Mouse (Mus musculus): ENCODE measurements around the gene Plin2. TPM values are rescaled to one million over a fixed set of nuclear protein-coding genes. Genes with fewer than 3 reads are reported as not detected.

Plin2 gene
- polyA plus RNA-seq, 1 experiment from 2014 or later = 65.0 TPM

DNA sequence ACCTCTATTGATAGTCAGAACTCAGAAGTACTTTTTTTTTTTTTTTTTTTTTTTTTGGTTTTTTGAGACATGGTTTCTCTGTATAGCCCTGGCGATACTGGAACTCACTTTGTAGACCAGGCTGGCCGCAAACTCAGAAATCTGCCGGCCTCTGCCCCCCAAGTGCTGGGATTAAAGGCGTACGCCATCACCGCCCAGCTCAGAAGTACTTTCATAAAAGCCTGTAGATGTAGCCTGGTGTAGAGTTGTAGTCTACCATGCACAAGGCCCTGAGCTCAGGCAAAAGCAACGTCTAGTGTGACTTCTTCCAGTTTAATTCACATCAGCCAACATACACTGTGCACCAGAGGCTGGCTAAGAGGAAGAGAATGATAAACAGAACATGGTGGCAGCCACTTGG lies 23.1 kb upstream of the Plin2 start:
- Histone ChIP-seq H3K27ac (replicated peaks) (no peak overlapping the region), H3K4me2 (no peak overlapping the region), H3K4me3 (no peak overlapping the region), H3K9ac (no peak overlapping the region), H3K9me3 (no peaks in the 10 kb centered on the region), H3K4me1 (replicated peaks) (no peaks in the 10 kb centered on the region), H3K36me3 (no peaks in the 10 kb centered on the region), H3K27me3 (no peaks in the 10 kb centered on the region)
- WGBS = 91% methylated on average over 7 of the region's 7 CpGs
- no peak for ATAC-seq (ENCODE audit: low read depth)

DNA sequence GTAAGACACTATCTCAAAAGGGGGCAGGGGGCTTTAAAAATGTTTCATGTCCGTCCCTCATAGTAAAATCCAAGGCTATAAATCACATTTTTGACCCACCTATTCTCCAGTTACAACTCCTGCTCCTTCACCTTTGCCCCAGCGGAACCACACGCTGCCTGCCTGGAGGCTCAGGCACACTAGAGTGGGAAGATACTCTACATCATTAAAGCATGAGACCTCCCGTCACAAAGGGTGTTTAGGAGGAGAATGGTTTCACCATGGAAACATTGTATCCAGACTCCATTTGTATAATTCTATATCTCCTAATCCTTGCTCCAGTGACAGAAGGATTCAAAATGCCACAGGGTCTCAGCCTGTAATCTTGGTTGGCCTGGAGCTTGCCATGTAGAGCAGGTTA lies 21.4 kb upstream of the Plin2 start:
- Histone ChIP-seq H3K9ac (no peak overlapping the region), H3K27me3 (no peaks in the 10 kb centered on the region), H3K4me2 (no peak overlapping the region), H3K4me1 (replicated peaks) (no peaks in the 10 kb centered on the region), H3K4me3 (no peak overlapping the region), H3K27ac (replicated peaks) (no peak overlapping the region), H3K9me3 (no peaks in the 10 kb centered on the region), H3K36me3 (no peaks in the 10 kb centered on the region)
- WGBS = 55% methylated on average over 4 of the region's 4 CpGs
- no peak for ATAC-seq (ENCODE audit: low read depth)

DNA sequence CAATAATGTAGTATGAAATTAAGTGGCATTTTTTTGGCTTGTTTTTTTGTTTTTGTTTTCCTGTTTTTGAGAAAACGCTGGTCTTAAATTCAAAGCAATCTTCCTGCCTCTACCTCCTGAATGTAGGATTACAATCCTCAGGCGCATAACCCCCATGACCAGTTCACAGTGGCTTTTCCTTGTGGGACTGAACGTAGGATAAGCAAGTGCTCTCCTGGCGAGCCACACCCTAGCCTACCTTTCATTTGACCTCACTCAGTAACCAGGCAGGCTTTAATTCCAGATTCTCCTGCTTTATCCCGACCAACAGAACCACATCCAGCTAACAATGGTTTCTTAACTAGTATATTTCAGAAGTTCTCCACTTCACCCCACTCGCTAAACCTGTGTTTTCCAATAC lies 20.9 kb upstream of the Plin2 start:
- WGBS = 86% methylated on average over 6 of the region's 6 CpGs
- Histone ChIP-seq H3K27ac (replicated peaks) (no peak overlapping the region), H3K4me1 (replicated peaks) (no peaks in the 10 kb centered on the region), H3K9me3 (no peaks in the 10 kb centered on the region), H3K27me3 (no peaks in the 10 kb centered on the region), H3K9ac (no peak overlapping the region), H3K4me2 (no peak overlapping the region), H3K4me3 (no peak overlapping the region), H3K36me3 (no peaks in the 10 kb centered on the region)
- ATAC-seq (ENCODE audit: low read depth) = no peak

DNA sequence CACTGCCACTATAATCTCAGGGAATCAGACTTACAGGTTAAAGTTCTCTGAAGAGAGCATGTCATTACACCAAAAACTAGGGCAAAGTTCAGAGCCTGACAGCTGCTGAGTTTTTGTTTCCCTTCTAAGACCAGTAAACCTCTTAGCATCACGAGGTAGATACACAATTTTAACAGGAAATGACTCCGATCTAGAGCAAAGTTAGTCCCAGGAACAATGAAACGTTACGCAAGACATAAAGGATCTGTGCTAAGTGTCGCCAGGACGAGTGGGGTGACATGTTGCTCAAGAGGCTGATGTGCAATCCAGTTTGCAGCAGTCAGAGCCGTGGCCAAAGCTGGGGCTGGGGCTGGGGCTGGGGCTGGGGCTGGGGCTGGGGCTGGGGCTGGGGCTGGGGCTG lies 20.3 kb upstream of the Plin2 start:
- ATAC-seq (ENCODE audit: low read depth) = no peak
- H3K27me3 ChIP-seq = no peaks in the 10 kb centered on the region
- H3K36me3 ChIP-seq = no peaks in the 10 kb centered on the region
- no peak overlapping the region for H3K4me3 ChIP-seq
- H3K27ac ChIP-seq (replicated peaks) = no peak overlapping the region
- 70% methylated on average over 7 of the region's 7 CpGs for WGBS
- no peak overlapping the region for H3K4me2 ChIP-seq
- no peak overlapping the region for H3K9ac ChIP-seq
- no peaks in the 10 kb centered on the region for H3K4me1 ChIP-seq (replicated peaks)
- H3K9me3 ChIP-seq = no peaks in the 10 kb centered on the region

DNA sequence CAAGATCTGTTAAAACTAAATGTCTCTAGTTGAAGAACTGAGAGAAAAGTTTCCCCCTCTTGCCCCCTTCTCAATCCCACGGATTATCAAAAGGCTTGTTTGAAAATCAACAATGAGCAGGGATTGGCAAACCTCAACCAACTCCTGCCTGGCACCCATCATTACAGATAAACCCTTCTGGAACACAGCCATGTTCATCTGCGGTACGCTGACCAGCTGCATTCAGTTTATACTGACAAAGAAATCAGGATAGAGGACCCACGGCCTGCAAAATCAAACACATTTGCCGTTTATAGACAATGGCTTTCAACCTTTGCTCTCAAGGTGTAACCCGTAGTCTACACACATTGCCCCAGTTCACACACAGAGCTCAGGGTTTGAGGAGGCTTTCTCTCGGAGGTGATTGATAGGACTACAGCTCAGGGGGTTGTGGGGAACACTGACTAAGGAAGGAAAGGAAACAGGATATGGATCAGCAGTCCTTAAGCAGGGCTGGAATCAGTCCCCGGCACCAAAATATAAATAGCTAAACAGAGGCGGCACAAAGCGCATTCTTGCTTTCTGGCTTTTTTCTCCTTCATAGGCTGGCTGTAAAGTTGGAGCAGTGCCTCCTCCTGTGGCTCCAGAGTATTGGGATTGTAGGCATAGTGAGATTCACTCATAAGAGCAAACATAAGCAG lies 19.3 kb upstream of the Plin2 start:
- no peaks in the 10 kb centered on the region for H3K4me1 ChIP-seq (replicated peaks)
- no peaks in the 10 kb centered on the region for H3K27me3 ChIP-seq
- no peak overlapping the region for H3K27ac ChIP-seq (replicated peaks)
- H3K9me3 ChIP-seq = no peaks in the 10 kb centered on the region
- H3K9ac ChIP-seq = no peak overlapping the region
- H3K36me3 ChIP-seq = no peaks in the 10 kb centered on the region
- WGBS = 83% methylated on average over 10 of the region's 10 CpGs
- H3K4me2 ChIP-seq = no peak overlapping the region
- no peak overlapping the region for H3K4me3 ChIP-seq
- ATAC-seq (ENCODE audit: low read depth) = no peak

DNA sequence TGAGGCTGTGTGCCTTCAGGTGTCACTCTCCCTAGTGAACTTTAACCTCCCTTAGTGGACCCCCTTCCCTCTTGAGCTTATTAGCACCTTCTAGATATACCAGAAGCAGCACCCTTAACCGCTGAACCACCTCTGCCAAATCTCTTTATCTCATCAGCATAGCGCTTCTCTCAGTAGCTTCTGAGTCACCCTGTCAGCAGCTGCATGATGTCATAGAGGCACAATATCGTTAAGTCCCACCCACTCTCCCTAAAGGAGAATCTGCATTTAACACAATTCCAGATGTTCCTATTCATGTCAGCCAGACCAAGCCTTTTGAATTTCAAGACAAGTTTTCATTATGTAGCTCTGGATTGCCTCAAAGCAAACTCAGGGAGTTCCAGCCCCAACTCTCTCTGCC lies 16.7 kb upstream of the Plin2 start:
- H3K27me3 ChIP-seq = no peaks in the 10 kb centered on the region
- H3K4me2 ChIP-seq = no peak overlapping the region
- no peak overlapping the region for H3K4me3 ChIP-seq
- no peak overlapping the region for H3K9ac ChIP-seq
- ATAC-seq (ENCODE audit: low read depth) = no peak
- no peak overlapping the region for H3K27ac ChIP-seq (replicated peaks)
- H3K4me1 ChIP-seq (replicated peaks) = no peaks in the 10 kb centered on the region
- H3K9me3 ChIP-seq = no peaks in the 10 kb centered on the region
- WGBS = 85% methylated on average over 3 of the region's 3 CpGs
- no peaks in the 10 kb centered on the region for H3K36me3 ChIP-seq

DNA sequence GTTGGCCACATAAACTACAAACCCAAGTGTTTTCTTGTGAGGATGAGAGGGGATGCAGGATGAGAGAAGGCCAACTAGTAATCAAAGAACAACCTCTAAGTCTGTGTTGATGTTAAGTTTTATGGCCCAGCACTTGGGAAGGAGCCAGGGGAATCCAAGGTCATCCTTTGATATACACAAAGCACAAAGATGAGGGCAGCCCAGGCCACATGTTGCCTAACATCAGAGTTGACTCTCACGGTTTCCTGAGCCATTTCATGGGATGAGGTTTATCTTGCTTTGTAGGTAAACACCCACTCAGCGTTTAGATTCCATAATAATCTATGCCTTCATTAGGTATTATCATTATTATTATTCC lies 16.1 kb upstream of the Plin2 start:
- Histone ChIP-seq H3K9me3 (no peaks in the 10 kb centered on the region), H3K4me3 (no peak overlapping the region), H3K27ac (replicated peaks) (no peak overlapping the region), H3K4me1 (replicated peaks) (no peaks in the 10 kb centered on the region), H3K36me3 (no peaks in the 10 kb centered on the region), H3K9ac (no peak overlapping the region), H3K27me3 (no peaks in the 10 kb centered on the region), H3K4me2 (no peak overlapping the region)
- WGBS = 49% methylated on average over 2 of the region's 2 CpGs
- ATAC-seq (ENCODE audit: low read depth) = no peak

DNA sequence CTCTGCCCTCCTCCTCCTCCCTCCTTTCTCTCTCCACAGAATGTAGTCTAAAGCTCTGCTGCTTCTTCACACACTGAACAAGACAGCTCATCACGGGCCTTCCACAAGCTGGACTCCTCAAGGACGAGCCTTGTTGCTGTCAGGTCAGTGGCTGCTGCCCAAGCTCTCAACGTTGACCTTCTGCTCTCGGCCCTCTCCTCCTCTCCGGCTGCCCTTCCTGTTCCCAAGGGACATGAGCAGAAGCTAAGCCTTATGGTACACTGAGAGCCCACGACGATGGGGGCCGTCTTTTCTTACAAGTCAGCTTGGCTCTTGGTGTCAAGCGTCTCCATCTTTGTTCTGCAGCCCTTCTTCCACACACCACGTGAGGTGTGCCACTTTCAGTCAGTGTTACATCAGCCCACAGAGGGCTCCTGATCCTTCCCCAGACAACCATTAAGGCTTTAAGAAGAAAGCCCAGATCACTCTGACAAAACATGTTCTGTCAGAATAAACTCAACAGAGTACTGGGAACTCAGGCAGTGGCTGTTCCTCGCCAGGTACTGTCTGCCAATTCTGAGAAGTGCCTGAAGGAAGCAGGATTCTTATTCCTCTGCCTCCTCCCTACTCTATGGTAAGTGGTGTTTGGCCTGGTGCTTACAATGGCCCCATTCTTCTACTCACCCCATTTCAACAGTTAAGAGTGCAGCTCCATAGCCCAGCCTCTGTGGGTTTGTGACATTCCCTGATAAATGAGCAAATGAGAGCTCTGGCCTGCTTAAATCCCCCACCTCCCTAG lies 15.6 kb upstream of the Plin2 start:
- Histone ChIP-seq H3K27me3 (no peaks in the 10 kb centered on the region), H3K4me2 (no peak overlapping the region), H3K4me3 (no peak overlapping the region), H3K9me3 (no peaks in the 10 kb centered on the region), H3K9ac (no peak overlapping the region), H3K27ac (replicated peaks) (no peak overlapping the region), H3K36me3 (no peaks in the 10 kb centered on the region), H3K4me1 (replicated peaks) (no peaks in the 10 kb centered on the region)
- no peak for ATAC-seq (ENCODE audit: low read depth)
- 73% methylated on average over 11 of the region's 11 CpGs for WGBS

DNA sequence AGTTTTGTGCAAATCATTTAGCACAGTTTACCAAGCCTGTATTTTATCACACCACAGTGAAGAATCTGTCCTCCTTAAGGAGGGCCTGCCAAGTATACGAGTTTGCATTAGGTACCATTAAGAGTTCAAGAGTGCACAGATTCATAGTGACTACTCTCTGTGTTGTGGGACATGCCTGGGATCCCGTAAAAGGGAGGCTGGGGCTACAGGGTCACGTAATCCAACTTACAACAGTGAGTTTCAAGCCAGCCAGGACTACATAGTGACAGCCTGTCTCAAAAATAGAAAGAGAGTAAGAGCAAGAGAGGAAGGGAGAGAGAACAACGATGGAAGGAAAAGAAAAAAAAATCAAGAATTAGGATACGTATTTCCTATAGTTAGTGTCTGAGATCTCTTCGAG lies 14.9 kb upstream of the Plin2 start:
- 82% methylated on average over 6 of the region's 6 CpGs for WGBS
- H3K27me3 ChIP-seq = no peaks in the 10 kb centered on the region
- H3K9ac ChIP-seq = no peak overlapping the region
- no peak for ATAC-seq (ENCODE audit: low read depth)
- no peak overlapping the region for H3K4me2 ChIP-seq
- no peaks in the 10 kb centered on the region for H3K4me1 ChIP-seq (replicated peaks)
- H3K27ac ChIP-seq (replicated peaks) = no peak overlapping the region
- no peaks in the 10 kb centered on the region for H3K36me3 ChIP-seq
- no peaks in the 10 kb centered on the region for H3K9me3 ChIP-seq
- no peak overlapping the region for H3K4me3 ChIP-seq

DNA sequence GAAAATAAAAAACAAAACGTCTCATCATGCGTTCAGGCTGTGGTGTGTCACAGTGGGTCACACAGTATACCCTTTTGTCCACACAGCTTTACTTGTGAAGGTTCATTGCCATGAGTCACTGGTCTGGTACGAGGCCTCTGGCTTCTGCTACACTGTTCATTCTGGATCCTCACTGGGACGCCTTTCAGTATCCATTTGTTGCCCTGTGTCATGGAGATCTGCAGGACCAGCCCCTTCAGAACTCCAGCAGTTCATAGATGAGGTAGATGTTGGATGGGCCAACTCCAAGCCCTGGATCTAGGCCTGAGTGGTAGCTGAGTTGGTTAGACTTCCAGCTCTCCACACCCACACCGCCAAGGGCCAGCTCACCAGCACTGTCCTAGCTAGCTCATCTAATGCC lies 13.9 kb upstream of the Plin2 start:
- no peak overlapping the region for H3K4me2 ChIP-seq
- H3K4me1 ChIP-seq (replicated peaks) = no peaks in the 10 kb centered on the region
- WGBS = 86% methylated on average over 5 of the region's 5 CpGs
- H3K9me3 ChIP-seq = no peaks in the 10 kb centered on the region
- no peak overlapping the region for H3K4me3 ChIP-seq
- ATAC-seq (ENCODE audit: low read depth) = no peak
- no peaks in the 10 kb centered on the region for H3K27me3 ChIP-seq
- no peak overlapping the region for H3K9ac ChIP-seq
- H3K27ac ChIP-seq (replicated peaks) = no peak overlapping the region
- H3K36me3 ChIP-seq = no peaks in the 10 kb centered on the region

DNA sequence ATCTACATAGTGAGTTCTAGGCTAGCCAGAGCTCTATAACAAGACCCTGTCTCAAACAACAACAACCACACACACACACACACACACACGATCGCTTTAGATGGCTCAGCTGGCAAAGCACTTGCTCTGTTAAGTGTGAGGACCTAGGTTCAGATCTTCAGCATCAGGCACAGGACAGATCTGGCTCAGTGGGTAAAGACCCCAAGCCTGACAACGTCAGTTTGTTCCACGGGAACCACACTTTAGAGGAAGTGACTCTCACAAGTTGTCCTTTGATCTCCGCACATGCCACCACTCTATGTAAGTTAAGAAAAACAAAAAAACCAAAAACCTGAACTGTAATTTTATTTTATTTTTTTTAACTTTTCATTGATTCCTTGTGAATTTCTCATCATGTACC lies 13.4 kb upstream of the Plin2 start:
- H3K9me3 ChIP-seq = no peaks in the 10 kb centered on the region
- no peak overlapping the region for H3K27ac ChIP-seq (replicated peaks)
- ATAC-seq (ENCODE audit: low read depth) = no peak
- WGBS = 93% methylated on average over 5 of the region's 5 CpGs
- H3K27me3 ChIP-seq = no peaks in the 10 kb centered on the region
- no peak overlapping the region for H3K4me2 ChIP-seq
- no peak overlapping the region for H3K4me3 ChIP-seq
- H3K9ac ChIP-seq = no peak overlapping the region
- no peaks in the 10 kb centered on the region for H3K36me3 ChIP-seq
- no peaks in the 10 kb centered on the region for H3K4me1 ChIP-seq (replicated peaks)

DNA sequence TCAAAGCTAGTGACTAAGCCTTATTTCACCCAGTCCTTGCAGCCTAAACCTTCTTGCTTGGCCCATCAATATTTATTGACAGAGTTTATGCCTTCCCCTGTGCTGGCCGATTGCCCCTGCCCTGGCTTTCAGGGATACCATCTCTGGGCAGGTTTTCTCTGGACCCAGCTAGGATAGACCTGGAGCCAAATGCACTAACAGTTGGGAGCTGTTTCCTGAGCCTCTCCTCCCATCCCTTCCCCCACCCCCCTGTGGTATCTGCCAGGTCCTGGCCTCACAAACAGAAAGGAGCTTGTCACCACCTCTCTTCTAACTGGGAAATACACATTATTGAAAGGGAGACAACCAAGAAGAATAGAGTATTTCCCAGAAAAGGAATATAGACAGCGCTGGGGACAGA lies 12.0 kb upstream of the Plin2 start:
- Histone ChIP-seq H3K4me3 (no peak overlapping the region), H3K27ac (replicated peaks) (no peak overlapping the region), H3K9ac (no peak overlapping the region), H3K4me2 (no peak overlapping the region), H3K27me3 (no peaks in the 10 kb centered on the region), H3K9me3 (no peaks in the 10 kb centered on the region), H3K36me3 (no peaks in the 10 kb centered on the region), H3K4me1 (replicated peaks) (no peaks in the 10 kb centered on the region)
- 81% methylated on average over 2 of the region's 2 CpGs for WGBS
- no peak for ATAC-seq (ENCODE audit: low read depth)

DNA sequence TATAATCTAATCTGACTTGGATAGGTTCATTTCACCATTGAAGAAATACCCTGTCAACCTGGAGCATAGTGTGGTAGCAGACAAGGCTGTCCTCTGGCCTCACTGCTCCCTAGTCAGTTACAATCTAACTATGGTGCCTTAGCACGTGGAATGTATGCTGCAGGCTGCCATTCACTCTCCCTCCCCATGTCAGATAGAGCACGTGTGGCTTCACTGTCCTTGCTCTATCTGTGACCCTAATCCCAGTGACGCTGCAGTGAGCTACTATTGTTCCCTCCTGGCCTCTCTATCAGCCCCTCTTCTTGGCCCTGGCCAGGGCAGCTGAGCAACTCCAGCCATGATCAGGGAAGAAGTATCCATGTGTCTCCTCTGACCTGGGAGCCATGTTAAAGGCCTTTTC lies 11.6 kb upstream of the Plin2 start:
- 42% methylated on average over 3 of the region's 3 CpGs for WGBS
- H3K27me3 ChIP-seq = no peaks in the 10 kb centered on the region
- no peak overlapping the region for H3K27ac ChIP-seq (replicated peaks)
- no peak overlapping the region for H3K4me3 ChIP-seq
- H3K9me3 ChIP-seq = no peaks in the 10 kb centered on the region
- no peak overlapping the region for H3K9ac ChIP-seq
- no peak for ATAC-seq (ENCODE audit: low read depth)
- H3K36me3 ChIP-seq = no peaks in the 10 kb centered on the region
- H3K4me2 ChIP-seq = no peak overlapping the region
- no peaks in the 10 kb centered on the region for H3K4me1 ChIP-seq (replicated peaks)

Data from neural tube, embryonic 13.5 days (tissue).